Mouse (Mus musculus): ENCODE data around the gene Aldh4a1. TPM values are rescaled to one million over a fixed set of nuclear protein-coding genes. Genes with fewer than 3 reads are reported as not detected.
A peak's percentile ranks its signal among the peaks of the same experiment; 100 is the strongest.

Aldh4a1 gene
- total and polyA plus RNA-seq, 2 experiments from 2014 or later = 25.2 to 30.0 TPM

GRCm38 (mm10) chr4:139623434-139624115 lies 909 bp downstream of the Aldh4a1 start:
- peaks cover 7% of the 10 kb centered on the region; the same call in 1 of the 2 replicates for H3K4me1 ChIP-seq (ENCODE audit: insufficient read depth, low read length)
- ATAC-seq (ENCODE audit: low FRiP score) (no peak), DNase-seq (ENCODE audit: low spot score) (no peak)
- H3K4me2 ChIP-seq (ENCODE audit: low read depth, low read length, poor library complexity, severe bottlenecking) = peak overlapping the region; percentile 89
- peak overlapping the region; percentile 75; the same call in 1 of the 2 replicates for H3K27ac ChIP-seq (ENCODE audit: low read depth, low read length)
- H3K27me3 ChIP-seq (ENCODE audit: insufficient read depth, low read length) = no peaks in the 10 kb centered on the region
- WGBS = 21% methylated on average over 21 of the region's 21 CpGs
- no peaks in the 10 kb centered on the region for H3K36me3 ChIP-seq (ENCODE audit: insufficient read depth, low read length)
- H3K9me3 ChIP-seq (ENCODE audit: low read length) = no peaks in the 10 kb centered on the region
- H3K9ac ChIP-seq (replicated peaks; ENCODE audit: low read length, poor library complexity, severe bottlenecking) = peak overlapping the region; percentile 70
- no peak for TF ChIP-seq CTCF (IDR thresholded peaks at IDR 0.05)
- peak overlapping the region; percentile 80 for H3K4me3 ChIP-seq (ENCODE audit: low read depth, low read length)

GRCm38 (mm10) chr4:139624116-139624489 lies 1.4 kb downstream of the Aldh4a1 start:
- peak overlapping the region; percentile 89 for H3K4me2 ChIP-seq (ENCODE audit: low read depth, low read length, poor library complexity, severe bottlenecking)
- peaks cover 7% of the 10 kb centered on the region; the same call in 1 of the 2 replicates for H3K4me1 ChIP-seq (ENCODE audit: insufficient read depth, low read length)
- no peak for TF ChIP-seq CTCF (IDR thresholded peaks at IDR 0.05)
- no peak overlapping the region for H3K27ac ChIP-seq (ENCODE audit: low read depth, low read length)
- no peak for ATAC-seq (ENCODE audit: low FRiP score)
- H3K36me3 ChIP-seq (ENCODE audit: insufficient read depth, low read length) = no peaks in the 10 kb centered on the region
- H3K4me3 ChIP-seq (ENCODE audit: low read depth, low read length) = peak overlapping the region; percentile 80
- peak overlapping the region; percentile 70 for H3K9ac ChIP-seq (replicated peaks; ENCODE audit: low read length, poor library complexity, severe bottlenecking)
- no peak for DNase-seq (ENCODE audit: low spot score)
- H3K27me3 ChIP-seq (ENCODE audit: insufficient read depth, low read length) = no peaks in the 10 kb centered on the region
- H3K9me3 ChIP-seq (ENCODE audit: low read length) = no peaks in the 10 kb centered on the region
- 61% methylated on average over 5 of the region's 5 CpGs for WGBS

- peaks cover 7% of the 10 kb centered on the region; the same call in 1 of the 2 replicates for H3K4me1 ChIP-seq (ENCODE audit: insufficient read depth, low read length)
- ATAC-seq (ENCODE audit: low FRiP score) (no peak), DNase-seq (ENCODE audit: low spot score) (no peak)
- H3K36me3 ChIP-seq (ENCODE audit: insufficient read depth, low read length) = no peaks in the 10 kb centered on the region
- no peak for TF ChIP-seq CTCF (IDR thresholded peaks at IDR 0.05)
- H3K4me2 ChIP-seq (ENCODE audit: low read depth, low read length, poor library complexity, severe bottlenecking) = peak overlapping the region; percentile 89
- H3K27ac ChIP-seq (ENCODE audit: low read depth, low read length) = no peak overlapping the region
- peak overlapping the region; percentile 70; the same call in 1 of the 2 replicates for H3K9ac ChIP-seq (replicated peaks; ENCODE audit: low read length, poor library complexity, severe bottlenecking)
- no peaks in the 10 kb centered on the region for H3K9me3 ChIP-seq (ENCODE audit: low read length)
- 77% methylated on average over 10 of the region's 10 CpGs for WGBS
- H3K4me3 ChIP-seq (ENCODE audit: low read depth, low read length) = peak overlapping the region; percentile 80; the same call in 1 of the 2 replicates
- no peaks in the 10 kb centered on the region for H3K27me3 ChIP-seq (ENCODE audit: insufficient read depth, low read length)
Observed at GRCm38 (mm10) chr4:139624706-139625105, 2.0 kb downstream of the Aldh4a1 start.

GRCm38 (mm10) chr4:139627361-139627760 lies 4.7 kb downstream of the Aldh4a1 start:
- TF ChIP-seq CTCF (IDR thresholded peaks at IDR 0.05) = no peak
- Histone ChIP-seq H3K27ac (ENCODE audit: low read depth, low read length) (no peak overlapping the region), H3K9me3 (ENCODE audit: low read length) (no peaks in the 10 kb centered on the region), H3K4me2 (ENCODE audit: low read depth, low read length, poor library complexity, severe bottlenecking) (no peak overlapping the region), H3K4me3 (ENCODE audit: low read depth, low read length) (no peak overlapping the region), H3K27me3 (ENCODE audit: insufficient read depth, low read length) (no peaks in the 10 kb centered on the region), H3K36me3 (ENCODE audit: insufficient read depth, low read length) (no peaks in the 10 kb centered on the region), H3K9ac (replicated peaks; ENCODE audit: low read length, poor library complexity, severe bottlenecking) (no peak overlapping the region), H3K4me1 (ENCODE audit: insufficient read depth, low read length) (peaks cover 7% of the 10 kb centered on the region; the same call in 1 of the 2 replicates)
- DNase-seq (ENCODE audit: low spot score) (no peak), ATAC-seq (ENCODE audit: low FRiP score) (no peak)
- 94% methylated on average over 11 of the region's 11 CpGs for WGBS

GRCm38 (mm10) chr4:139630171-139630570 lies 7.5 kb downstream of the Aldh4a1 start:
- 75% methylated on average over 10 of the region's 10 CpGs for WGBS
- H3K9ac ChIP-seq (replicated peaks; ENCODE audit: low read length, poor library complexity, severe bottlenecking) = no peak overlapping the region
- peaks cover 2% of the 10 kb centered on the region for H3K36me3 ChIP-seq (ENCODE audit: insufficient read depth, low read length)
- ATAC-seq (ENCODE audit: low FRiP score) = no peak
- H3K27ac ChIP-seq (ENCODE audit: low read depth, low read length) = no peak overlapping the region
- H3K27me3 ChIP-seq (ENCODE audit: insufficient read depth, low read length) = no peaks in the 10 kb centered on the region
- no peak overlapping the region for H3K4me2 ChIP-seq (ENCODE audit: low read depth, low read length, poor library complexity, severe bottlenecking)
- no peak overlapping the region for H3K4me3 ChIP-seq (ENCODE audit: low read depth, low read length)
- H3K9me3 ChIP-seq (ENCODE audit: low read length) = no peaks in the 10 kb centered on the region
- H3K4me1 ChIP-seq (ENCODE audit: insufficient read depth, low read length) = no peaks in the 10 kb centered on the region
- TF ChIP-seq CTCF (IDR thresholded peaks at IDR 0.05) = peak; percentile 47
- DNase-seq (ENCODE audit: low spot score) = no peak

DNA sequence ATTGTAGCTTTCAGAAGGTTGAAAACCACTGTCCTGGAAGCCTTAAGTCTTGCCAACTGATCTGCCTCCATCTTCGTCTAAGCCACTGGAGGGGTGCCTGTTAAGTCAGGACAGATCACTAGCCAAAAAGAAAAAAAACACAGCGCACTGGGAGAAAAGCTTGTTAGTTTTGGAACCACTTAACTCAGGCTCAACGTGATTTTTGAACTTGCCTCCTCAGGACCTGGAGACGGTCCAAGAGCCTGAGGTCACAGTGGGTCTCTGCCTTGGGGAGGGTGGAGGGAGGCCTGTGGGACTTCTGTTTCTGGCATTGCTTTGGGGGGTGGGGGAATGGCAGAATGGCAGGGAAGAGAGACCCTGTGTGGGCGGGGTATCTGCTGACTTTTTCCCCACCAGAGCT lies 8.5 kb downstream of the Aldh4a1 start:
- H3K9me3 ChIP-seq (ENCODE audit: low read length) = no peaks in the 10 kb centered on the region
- no peak overlapping the region for H3K9ac ChIP-seq (replicated peaks; ENCODE audit: low read length, poor library complexity, severe bottlenecking)
- H3K36me3 ChIP-seq (ENCODE audit: insufficient read depth, low read length) = peaks cover 8% of the 10 kb centered on the region
- no peak overlapping the region for H3K27ac ChIP-seq (ENCODE audit: low read depth, low read length)
- no peak for TF ChIP-seq CTCF (IDR thresholded peaks at IDR 0.05)
- no peaks in the 10 kb centered on the region for H3K4me1 ChIP-seq (ENCODE audit: insufficient read depth, low read length)
- ATAC-seq (ENCODE audit: low FRiP score) (no peak), DNase-seq (ENCODE audit: low spot score) (no peak)
- H3K4me3 ChIP-seq (ENCODE audit: low read depth, low read length) = no peak overlapping the region
- H3K27me3 ChIP-seq (ENCODE audit: insufficient read depth, low read length) = no peaks in the 10 kb centered on the region
- H3K4me2 ChIP-seq (ENCODE audit: low read depth, low read length, poor library complexity, severe bottlenecking) = no peak overlapping the region
- 63% methylated on average over 5 of the region's 5 CpGs for WGBS

All from midbrain, postnatal 0 days (tissue).